Mouse (Mus musculus) ES-Bruce4 (cell line): ENCODE measurements around the gene Atad5.

Experiments used
- CTCF ChIP-seq: IDR thresholded peaks from one replicate; pipeline ENCODE4 v1.8.1; 2011; ENCODE audit warnings: low read depth, low read length
- POLR2A ChIP-seq: IDR thresholded peaks from one replicate; pipeline ENCODE4 v1.8.1; 2011; ENCODE audit warnings: low read length; ENCODE audit not compliant: insufficient read depth

- TF ChIP-seq CTCF (no peak), POLR2A (no peak)
Observed at GRCm38 (mm10) chr11:80151541-80151940, 62.3 kb downstream of the Atad5 start.
